Mouse (Mus musculus) adrenal gland, adult (tissue): ENCODE measurements at regions not wholly inside any gene's neighbourhood (a gene's known extent, or its start where the extent isn't known, plus 50 kb on each side); places are given as distances from the start of the nearest gene placed in this dataset.

ENCODE experiments used
- DNase-seq, 2 experiments: peaks; one replicate each; pipeline ENCODE4 v3.0.0; 2022 to 2023; ENCODE audit warnings: low spot score in 1 of 2; ENCODE audit not compliant: inconsistent age in 2 of 2

DNA sequence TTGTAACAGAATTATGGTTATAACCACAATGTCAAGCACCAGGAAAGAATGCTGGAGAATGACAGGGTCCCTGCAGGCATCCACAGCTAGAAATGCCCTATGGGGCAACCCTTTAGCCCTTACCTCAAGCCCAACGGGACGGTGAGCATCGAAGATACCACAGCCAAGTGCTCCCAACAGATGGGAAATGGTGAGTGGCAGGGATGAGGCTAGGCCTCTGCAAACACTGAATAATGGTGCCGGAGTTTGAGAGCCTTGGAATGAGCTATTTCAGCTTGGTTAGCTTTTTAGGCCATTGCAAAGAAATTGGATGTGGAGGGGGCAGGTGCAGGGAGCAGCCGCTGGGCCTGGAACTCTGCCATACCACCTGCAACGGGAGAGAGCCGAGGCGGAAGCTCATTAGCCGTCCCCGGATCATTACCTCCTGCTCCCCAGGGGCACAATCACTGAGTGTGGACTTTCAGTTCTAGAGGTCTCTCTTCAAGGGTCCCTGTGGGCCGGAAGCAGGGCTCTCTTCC is 117.9 kb downstream of the Usp31 start:
- DNase-seq: no peak

DNA sequence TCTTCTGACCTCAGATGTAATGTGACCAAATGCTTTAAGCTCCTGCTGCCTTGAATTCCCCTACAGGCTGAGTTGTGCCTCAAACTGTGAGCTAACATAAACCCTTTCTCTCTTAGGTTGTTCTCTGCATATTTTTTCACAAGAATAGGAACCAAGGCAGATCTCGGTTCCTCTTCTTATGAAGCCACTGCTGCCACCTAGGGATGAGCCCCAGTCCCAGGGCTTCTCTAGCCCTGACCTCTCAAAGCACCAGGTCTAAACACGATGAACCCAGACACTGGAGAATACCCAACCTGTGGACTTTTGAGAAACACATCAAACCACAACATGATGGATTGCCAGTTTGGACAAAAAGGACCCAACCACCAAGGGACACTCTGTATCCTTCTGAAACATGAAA is 119.3 kb downstream of the Usp31 start:
- DNase-seq: no peak

DNA sequence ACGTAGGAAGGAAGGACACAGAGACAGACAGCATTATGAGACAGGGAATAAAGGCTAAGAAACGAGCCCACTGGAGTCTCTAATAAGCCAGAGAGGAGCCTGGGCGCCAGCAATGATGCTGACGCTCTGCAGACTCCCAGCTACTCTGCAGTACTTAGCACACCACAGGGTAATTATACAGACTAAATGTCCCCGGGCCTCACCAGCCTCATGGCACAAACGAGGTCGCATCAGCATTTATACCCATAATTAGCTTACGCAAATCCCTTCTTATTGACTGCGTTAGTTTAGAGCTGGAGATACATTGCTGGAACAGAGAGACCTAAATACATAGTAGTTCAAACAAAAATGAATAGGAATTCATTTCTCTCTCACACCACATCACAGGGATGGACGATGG is 121.3 kb downstream of the Usp31 start:
- DNase-seq: no peak

DNA sequence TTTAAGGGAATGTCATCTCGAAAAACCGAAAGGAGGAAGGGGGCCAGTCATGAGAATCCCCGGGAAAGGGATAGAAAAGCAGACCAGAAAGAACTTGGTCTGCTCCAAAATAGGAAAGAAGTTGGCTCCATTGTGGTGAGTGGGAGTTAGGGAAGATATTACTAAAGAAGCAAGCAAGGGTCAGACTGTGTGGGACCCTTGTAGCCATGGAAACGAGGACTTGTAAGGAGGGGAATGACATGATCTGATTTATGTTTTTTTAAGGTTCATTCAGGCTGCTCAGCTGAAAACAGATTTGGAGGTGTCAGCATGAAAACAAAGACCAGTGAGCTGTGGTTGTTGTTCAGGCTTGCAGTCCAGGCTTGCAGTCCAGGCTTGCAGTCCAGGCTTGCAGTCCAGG is 127.6 kb downstream of the Usp31 start:
- DNase-seq: no peak

DNA sequence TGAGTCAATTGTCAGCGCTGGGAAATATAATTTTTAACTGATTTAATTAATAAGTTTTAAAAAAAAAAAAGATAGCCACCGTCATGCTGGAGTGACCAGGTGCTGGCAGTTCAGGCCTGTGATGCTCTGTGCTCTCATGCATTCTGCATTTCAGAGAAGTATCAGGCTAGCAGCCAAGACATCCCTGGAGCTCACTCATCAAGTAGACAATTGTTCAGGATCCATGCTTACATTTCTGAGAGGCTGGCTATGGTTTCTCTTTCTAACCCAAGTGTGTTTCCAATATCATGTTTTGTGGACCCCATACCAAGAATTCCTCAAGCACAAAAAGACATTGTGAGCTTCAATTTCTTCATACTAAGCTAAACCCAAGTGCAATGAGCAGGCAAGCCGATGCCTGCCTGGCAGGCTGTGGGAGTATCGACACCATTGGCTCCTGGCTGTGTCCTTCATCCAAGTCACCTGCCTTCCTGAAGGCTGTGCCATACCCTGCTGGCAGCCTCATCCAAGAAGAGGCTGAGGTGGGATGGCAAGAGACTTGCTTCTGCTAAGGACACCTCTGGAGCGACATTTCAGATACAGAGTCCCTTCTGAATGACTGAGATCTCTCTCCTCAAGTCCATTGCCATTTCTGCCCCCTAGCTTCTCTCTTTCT is 134.2 kb downstream of the Usp31 start:
- DNase-seq: no peak

DNA sequence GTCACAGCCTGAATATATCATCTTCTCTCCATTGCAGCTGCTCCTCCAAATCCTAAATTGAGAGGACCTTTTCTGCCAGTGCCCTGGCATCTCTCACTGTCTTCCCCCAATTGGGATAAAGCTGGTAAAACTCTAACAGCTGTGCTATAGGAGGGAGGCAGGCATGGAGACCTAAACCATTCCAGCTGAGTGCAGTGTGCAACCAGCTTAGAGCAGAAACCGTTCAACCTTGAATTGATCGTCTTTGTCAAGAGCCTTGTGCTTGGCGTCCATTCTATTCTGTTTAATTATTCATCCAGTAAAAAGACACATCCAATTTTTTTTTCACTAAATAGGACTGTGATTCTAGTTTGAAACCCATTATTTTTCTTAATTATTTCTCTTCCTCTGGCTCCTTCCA is 135.3 kb downstream of the Usp31 start:
- DNase-seq: no peak

DNA sequence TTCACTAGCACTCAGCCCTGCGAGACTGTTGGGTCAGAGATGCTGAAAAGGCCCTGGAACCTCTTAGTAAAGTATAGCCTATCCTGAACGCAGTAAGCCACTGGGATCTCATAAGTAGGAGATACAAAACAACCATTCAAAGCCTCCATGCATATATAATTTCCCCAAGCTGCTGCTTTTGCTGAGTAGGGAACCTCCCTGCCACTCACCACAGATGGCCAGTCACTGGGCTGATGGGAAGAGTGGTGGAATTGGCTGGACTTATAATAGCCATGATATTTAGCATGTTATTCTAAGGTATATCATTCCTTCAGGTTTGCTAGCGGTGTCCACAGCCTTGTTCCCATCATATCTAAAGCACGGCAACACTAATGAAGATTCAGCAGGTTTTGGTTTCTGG is 135.8 kb downstream of the Usp31 start:
- DNase-seq: no peak

DNA sequence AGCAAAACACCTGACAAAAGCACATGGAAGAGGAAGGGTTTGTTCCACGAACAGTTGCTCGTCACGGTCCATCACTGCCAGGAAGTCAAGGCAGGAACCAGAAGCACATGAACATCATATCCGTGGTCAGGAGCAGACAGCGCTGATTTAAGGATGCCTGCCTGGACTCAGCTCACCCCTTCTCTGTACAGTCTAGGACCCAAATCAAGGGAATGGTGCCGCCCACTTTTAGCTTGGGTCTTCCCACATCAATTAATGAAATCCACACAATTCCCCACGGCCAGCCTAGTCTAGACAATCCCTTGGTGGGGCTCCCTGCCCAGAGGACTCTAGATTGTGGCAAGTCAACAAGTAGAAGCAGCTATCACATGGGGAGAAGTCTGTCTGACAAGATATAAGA is 137.8 kb downstream of the Usp31 start:
- no peak for DNase-seq

DNA sequence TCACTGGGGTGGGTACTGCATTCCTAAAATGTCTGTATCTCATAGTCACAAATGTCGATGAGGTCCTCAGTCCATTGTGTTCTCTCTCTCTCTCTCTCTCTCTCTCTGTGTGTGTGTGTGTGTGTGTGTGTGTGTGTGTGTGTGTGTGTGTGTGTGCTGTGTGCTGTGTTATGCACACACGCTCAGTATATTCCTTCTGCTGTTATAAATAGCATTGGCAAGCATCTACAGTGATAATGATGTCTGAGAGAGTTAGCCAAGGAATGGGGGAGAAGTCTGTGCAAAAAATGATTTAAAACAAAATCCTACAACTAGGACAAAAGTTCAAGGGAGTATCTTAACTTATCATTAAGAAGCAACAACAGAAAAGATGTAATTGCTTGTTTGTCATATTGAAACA is 139.0 kb downstream of the Usp31 start:
- DNase-seq: no peak

DNA sequence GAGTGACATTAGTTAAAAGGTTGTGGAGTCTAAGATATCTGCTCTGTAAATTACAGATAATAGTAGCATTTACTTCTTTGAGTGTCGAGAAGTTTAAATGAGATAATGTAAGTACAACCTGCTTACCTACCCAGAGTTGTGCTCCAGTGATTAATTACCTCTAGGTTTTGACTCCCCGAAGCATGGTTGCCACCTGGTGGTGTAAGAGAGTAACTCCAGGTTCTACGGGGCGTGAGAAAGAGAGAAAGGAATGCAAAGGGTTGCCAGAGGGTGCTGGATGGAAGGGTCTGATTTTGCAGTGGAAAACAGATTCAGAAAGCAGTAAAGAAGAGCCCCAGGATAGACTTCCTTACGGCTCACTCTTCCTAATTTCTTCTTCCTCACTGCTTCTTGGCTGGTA is 143.5 kb downstream of the Usp31 start:
- DNase-seq: peak; percentile 9 to 65

DNA sequence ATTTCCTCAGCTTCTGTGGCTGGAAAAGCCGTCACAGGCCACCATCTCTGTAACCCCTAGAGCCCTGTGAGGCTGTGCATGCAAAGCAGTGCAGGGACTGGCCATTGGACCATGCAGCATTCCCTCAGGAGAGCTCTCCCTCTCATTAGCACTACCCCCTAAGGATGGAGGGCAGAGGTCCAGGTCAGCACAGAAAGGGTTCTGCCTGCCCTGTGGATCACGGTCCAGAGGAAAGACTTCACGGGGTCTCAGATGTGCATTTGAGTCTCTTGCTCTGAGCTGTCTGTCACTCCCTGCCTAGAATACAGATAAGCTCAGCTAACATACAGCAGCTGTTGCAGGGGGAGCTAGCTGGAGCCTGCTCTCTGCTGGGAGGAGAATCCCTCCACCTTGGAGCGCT is 151.6 kb downstream of the Usp31 start:
- no peak for DNase-seq
